Mouse (Mus musculus) midbrain, embryonic 11.5 days (tissue): ENCODE results near the gene Mapk6. TPM values are rescaled to one million over a fixed set of nuclear protein-coding genes. Genes with fewer than 3 reads are reported as not detected.

Experiments used
- ATAC-seq: fragments of 200-750 bp; cut with Nextera tagmentation; 2 replicates; pipeline ENCODE4 v1.8.0; 2017; ENCODE audit warnings: moderate TSS enrichment, moderate library complexity; ENCODE audit not compliant: low FRiP score
- DNase-seq: peaks from one replicate; pipeline ENCODE4 v3.0.0; 2015; ENCODE audit warnings: low spot score; ENCODE audit errors: missing footprints
- H3K27ac ChIP-seq: fragments of 300-500 bp; sonication (generic); 2 replicates; pipeline ENCODE4 v1.5.1; 2014; ENCODE audit warnings: low read depth, low read length
- H3K27me3 ChIP-seq: fragments of 300-500 bp; sonication (generic); 2 replicates; pipeline ENCODE4 v1.6.1; 2014; ENCODE audit warnings: mild to moderate bottlenecking, low read length, moderate library complexity, mixed read lengths; ENCODE audit not compliant: control insufficient read depth, insufficient read depth
- H3K36me3 ChIP-seq: fragments of 300-500 bp; sonication (generic); 2 replicates; pipeline ENCODE4 v1.6.1; 2014; ENCODE audit warnings: mild to moderate bottlenecking, low read length, moderate library complexity, mixed read lengths; ENCODE audit not compliant: control insufficient read depth, insufficient read depth
- H3K4me1 ChIP-seq: fragments of 300-500 bp; sonication (generic); 2 replicates; pipeline ENCODE4 v1.6.1; 2014; ENCODE audit warnings: low read length; ENCODE audit not compliant: control insufficient read depth, insufficient read depth
- H3K4me2 ChIP-seq: fragments of 300-500 bp; sonication (generic); 2 replicates; pipeline ENCODE4 v1.6.1; 2014; ENCODE audit warnings: mild to moderate bottlenecking, moderate library complexity
- H3K4me3 ChIP-seq: fragments of 300-500 bp; sonication (generic); 2 replicates; pipeline ENCODE4 v1.5.1; 2014; ENCODE audit warnings: low read depth, low read length
- H3K9ac ChIP-seq: fragments of 300-500 bp; sonication (generic); 2 replicates; pipeline ENCODE4 v1.6.1; 2014; ENCODE audit warnings: low read length
- H3K9me3 ChIP-seq: fragments of 300-500 bp; sonication (generic); 2 replicates; pipeline ENCODE4 v1.6.1; 2016; ENCODE audit warnings: low read length; ENCODE audit not compliant: control insufficient read depth
- WGBS: fragments of 180-500 bp; shearing (Covaris S2); extraction: QIAGEN DNeasy Blood & Tissue Kit; methylation state at CpG from one replicate; pipeline ENCODE4 v1.1.7; 2014; 5-methylcytosine and 5-hydroxymethylcytosine counted together
- polyA plus RNA-seq: library from polyadenylated mRNA; unstranded; fragments of >200 nt; fragmentation: Nextera tagmentation; extraction: Ambion mirVana; gene quantifications from 2 replicates; pipeline ENCODE4 v1.2.1, GENCODE M21; 2014

Mapk6 gene
- polyA plus RNA-seq, 1 experiment from 2014 or later = 193 TPM

DNA sequence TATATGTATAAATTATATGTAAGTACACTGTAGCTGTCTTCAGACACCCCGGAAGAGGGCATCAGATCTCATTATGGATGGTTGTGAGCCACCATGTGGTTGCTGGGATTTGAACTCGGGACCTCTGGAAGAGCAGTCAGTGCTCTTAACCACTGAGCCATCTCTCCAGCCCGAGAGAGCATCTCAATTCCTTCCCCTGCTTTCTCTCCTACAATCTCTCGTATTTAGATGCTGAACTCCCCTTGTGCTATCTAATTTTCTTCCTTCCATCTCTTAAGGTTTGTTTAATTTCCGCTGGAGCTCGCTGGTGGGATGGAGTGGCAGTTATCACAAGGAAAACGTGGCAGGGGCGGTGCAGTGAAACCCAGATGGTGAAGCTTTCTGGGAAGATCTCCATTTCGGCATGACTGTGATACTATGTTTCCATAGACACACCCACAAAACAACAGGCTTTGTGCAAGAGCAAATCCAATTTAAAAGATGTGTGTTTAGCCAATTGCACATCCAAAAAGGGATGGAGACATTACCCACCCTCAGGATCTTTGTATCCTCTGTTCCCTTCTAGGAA is 52.6 kb downstream of the Mapk6 start:
- Histone ChIP-seq H3K4me3 (no peak overlapping the region), H3K4me1 (no peaks in the 10 kb centered on the region), H3K9me3 (no peaks in the 10 kb centered on the region), H3K27me3 (no peaks in the 10 kb centered on the region), H3K36me3 (no peaks in the 10 kb centered on the region), H3K27ac (no peak overlapping the region), H3K4me2 (no peak overlapping the region), H3K9ac (no peak overlapping the region)
- DNase-seq = no peak
- no peak for ATAC-seq
- WGBS = 77% methylated on average over 9 of the region's 9 CpGs

DNA sequence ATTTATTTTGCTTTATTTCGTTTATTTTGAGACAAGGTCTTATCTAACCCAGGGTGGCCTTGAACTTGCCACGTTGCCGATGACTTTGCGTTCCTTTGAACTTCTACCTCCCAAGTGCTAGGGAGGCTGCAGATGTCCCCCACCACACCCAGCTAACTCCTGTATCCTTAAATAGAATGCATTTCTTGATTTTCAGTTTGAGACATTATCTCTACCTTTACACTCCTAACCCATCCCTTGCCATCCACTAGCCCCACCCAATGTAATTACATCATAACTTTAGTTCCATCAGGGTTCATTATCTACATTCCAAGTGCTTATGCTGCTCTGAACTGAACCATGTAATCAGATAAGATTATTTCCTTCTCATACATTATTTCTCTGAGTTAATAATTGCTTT is 54.0 kb downstream of the Mapk6 start:
- 89% methylated on average over 4 of the region's 4 CpGs for WGBS
- ATAC-seq (no peak), DNase-seq (no peak)

DNA sequence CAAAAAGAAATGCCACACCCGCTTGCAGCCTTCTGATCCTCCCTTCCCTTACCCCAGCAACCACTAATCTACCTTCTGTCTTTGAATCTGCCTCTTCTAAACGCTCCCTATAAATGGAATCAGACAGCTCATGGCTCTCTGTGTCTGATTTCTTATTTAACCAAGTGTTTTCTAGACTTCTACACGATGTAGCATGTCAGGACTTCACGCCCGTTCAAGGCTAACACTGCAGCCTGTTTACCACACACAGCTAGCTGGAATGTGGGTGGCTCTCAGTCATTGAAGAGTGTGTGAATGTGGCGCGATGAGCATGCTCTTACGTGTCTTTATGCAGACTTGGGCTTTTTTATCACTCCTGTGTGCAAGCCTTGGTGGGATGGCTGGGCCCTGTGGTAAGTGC is 56.7 kb downstream of the Mapk6 start:
- Histone ChIP-seq H3K4me2 (no peak overlapping the region), H3K4me3 (no peak overlapping the region), H3K36me3 (no peaks in the 10 kb centered on the region), H3K27ac (no peak overlapping the region), H3K27me3 (no peaks in the 10 kb centered on the region), H3K4me1 (no peaks in the 10 kb centered on the region), H3K9me3 (no peaks in the 10 kb centered on the region), H3K9ac (no peak overlapping the region)
- no peak for ATAC-seq
- WGBS = 77% methylated on average over 8 of the region's 8 CpGs
- DNase-seq = no peak

More for the DNA sequence above, 54.0 kb downstream of the Mapk6 start:
- no peaks in the 10 kb centered on the region for H3K9me3 ChIP-seq
- no peak overlapping the region for H3K4me2 ChIP-seq
- H3K9ac ChIP-seq = no peak overlapping the region
- no peak overlapping the region for H3K27ac ChIP-seq
- H3K36me3 ChIP-seq = no peaks in the 10 kb centered on the region
- H3K27me3 ChIP-seq = no peaks in the 10 kb centered on the region
- H3K4me1 ChIP-seq = no peaks in the 10 kb centered on the region
- no peak overlapping the region for H3K4me3 ChIP-seq

DNA sequence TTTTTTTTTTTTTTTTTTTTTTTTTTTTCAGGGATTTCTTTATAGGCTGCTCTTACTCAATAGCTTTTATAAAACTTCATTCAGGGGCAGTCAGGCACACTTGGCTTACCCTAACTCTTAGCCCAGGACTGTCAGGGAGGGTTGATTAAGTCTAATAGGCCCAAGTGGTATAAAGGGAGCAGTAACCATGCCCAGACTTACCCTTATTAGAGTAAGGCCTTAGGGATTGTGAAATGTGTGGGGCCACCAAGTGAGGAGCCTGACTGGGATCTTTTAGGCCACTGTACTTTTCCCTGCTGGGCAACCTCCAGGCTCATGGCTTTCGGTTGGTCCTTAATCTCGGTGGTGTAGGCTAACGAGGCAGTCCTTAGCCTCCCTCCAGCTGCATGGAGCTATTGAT is 61.2 kb downstream of the Mapk6 start:
- H3K9me3 ChIP-seq = no peaks in the 10 kb centered on the region
- no peaks in the 10 kb centered on the region for H3K27me3 ChIP-seq
- ATAC-seq (no peak), DNase-seq (no peak)
- WGBS = 62% methylated on average over 3 of the region's 3 CpGs
- no peak overlapping the region for H3K4me3 ChIP-seq
- H3K36me3 ChIP-seq = no peaks in the 10 kb centered on the region
- H3K4me1 ChIP-seq = no peaks in the 10 kb centered on the region
- H3K9ac ChIP-seq = no peak overlapping the region
- H3K27ac ChIP-seq = no peak overlapping the region
- no peak overlapping the region for H3K4me2 ChIP-seq

DNA sequence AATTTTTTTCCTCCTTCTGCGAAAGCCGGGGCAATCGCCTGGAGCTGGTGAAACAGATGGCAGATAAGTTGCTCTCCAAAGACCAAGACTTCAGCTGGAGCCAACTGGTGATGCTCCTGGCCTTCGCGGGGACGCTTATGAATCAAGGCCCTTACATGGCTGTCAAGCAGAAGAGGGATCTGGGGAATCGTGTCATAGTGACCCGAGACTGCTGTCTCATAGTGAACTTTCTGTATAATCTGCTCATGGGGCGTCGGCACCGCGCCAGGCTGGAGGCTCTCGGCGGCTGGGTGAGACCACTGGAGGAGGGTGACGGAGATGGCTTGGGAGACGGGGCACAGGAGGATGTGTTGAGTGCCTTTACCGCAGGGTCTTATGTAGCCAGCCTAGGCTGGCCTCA is 61.7 kb downstream of the Mapk6 start:
- ATAC-seq (no peak), DNase-seq (no peak)
- no peak overlapping the region for H3K4me2 ChIP-seq
- no peak overlapping the region for H3K4me3 ChIP-seq
- no peak overlapping the region for H3K27ac ChIP-seq
- no peaks in the 10 kb centered on the region for H3K4me1 ChIP-seq
- H3K9ac ChIP-seq = no peak overlapping the region
- no peaks in the 10 kb centered on the region for H3K9me3 ChIP-seq
- 90% methylated on average over 17 of the region's 17 CpGs for WGBS
- no peaks in the 10 kb centered on the region for H3K27me3 ChIP-seq
- no peaks in the 10 kb centered on the region for H3K36me3 ChIP-seq

DNA sequence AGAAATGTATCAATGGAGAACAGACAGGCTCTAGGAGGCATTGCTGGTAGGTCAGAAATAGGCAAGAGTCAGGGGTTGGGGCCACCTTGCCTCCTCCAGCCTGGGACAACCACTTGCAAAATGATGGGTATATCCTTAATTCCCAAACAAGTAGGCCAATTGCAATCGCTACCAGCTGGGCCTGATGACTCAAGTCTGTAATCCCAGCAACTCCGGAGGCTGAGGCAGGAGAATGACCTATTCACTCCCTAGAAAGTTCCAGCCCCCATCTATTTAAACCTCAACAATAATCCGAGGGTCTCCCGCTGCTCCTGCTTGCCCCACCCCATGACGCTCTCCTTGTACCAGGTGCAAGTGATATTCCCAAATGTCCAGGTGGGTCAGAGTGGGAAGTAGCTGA is 62.3 kb downstream of the Mapk6 start, which contains the start of gene Bcl2l10:
Gene Bcl2l10, plus strand, starts transcription at position 301 of the 400 bp plus-strand sequence.
- no peak within 1 kb of the TSS for H3K4me3 ChIP-seq
- ATAC-seq (no peak), DNase-seq (no peak)
- H3K36me3 ChIP-seq = no peaks in the 10 kb centered on the region
- H3K9ac ChIP-seq = no peak within 1 kb of the TSS
- no peaks in the 10 kb centered on the region for H3K4me1 ChIP-seq
- no peak within 1 kb of the TSS for H3K4me2 ChIP-seq
- H3K27ac ChIP-seq = no peak within 1 kb of the TSS
- 86% methylated on average over 5 of the region's 5 CpGs for WGBS
- H3K27me3 ChIP-seq = no peaks in the 10 kb centered on the region
- H3K9me3 ChIP-seq = no peaks in the 10 kb centered on the region

DNA sequence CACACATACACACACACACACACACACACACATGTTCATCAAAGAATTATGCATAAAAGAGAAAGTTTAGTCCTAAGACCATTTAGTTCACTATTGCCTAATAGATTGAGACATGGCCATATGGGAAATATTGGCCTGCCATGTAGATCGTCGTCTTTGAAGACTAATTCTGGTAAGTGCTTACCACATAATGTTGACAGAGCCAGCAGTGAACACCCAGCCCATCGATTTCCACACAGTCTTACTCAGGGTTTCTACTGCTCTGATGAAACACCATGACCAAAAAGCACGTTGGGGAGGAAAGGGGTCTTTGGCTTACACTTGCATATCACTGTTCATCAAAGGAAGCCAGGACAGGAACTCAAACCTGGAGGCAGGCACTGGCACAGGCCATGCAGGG is 67.4 kb downstream of the Mapk6 start:
- Histone ChIP-seq H3K9me3 (no peaks in the 10 kb centered on the region), H3K27me3 (no peaks in the 10 kb centered on the region), H3K9ac (no peak overlapping the region), H3K36me3 (no peaks in the 10 kb centered on the region), H3K4me3 (no peak overlapping the region), H3K4me2 (no peak overlapping the region), H3K4me1 (no peaks in the 10 kb centered on the region), H3K27ac (no peak overlapping the region)
- DNase-seq (no peak), ATAC-seq (no peak)
- 92% methylated on average over 4 of the region's 4 CpGs for WGBS

DNA sequence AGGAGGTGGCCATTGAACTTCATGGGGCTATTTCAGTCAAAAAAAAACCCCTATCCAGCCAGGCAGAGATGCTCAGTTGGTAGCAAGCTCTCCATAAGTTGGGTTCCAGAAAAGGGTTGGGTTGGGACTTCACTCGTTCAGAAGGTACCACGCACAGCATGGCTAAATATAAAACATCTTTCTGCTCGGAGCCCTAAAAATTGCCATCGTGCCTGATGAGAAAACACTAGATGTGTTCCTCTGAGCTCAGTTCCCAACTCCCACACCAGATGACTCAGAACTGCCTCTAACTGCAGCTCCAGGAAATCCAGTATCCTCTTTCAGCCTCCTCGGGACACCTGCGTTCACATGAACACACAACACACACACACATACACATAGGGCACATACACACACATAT is 71.8 kb downstream of the Mapk6 start:
- Histone ChIP-seq H3K27ac (no peak overlapping the region), H3K9ac (no peak overlapping the region), H3K9me3 (no peaks in the 10 kb centered on the region), H3K4me3 (no peak overlapping the region), H3K36me3 (peaks cover 7% of the 10 kb centered on the region; the same call in 1 of the 2 replicates), H3K4me2 (no peak overlapping the region), H3K27me3 (no peaks in the 10 kb centered on the region), H3K4me1 (no peaks in the 10 kb centered on the region)
- WGBS = 96% methylated on average over 6 of the region's 6 CpGs
- DNase-seq (no peak), ATAC-seq (no peak)

DNA sequence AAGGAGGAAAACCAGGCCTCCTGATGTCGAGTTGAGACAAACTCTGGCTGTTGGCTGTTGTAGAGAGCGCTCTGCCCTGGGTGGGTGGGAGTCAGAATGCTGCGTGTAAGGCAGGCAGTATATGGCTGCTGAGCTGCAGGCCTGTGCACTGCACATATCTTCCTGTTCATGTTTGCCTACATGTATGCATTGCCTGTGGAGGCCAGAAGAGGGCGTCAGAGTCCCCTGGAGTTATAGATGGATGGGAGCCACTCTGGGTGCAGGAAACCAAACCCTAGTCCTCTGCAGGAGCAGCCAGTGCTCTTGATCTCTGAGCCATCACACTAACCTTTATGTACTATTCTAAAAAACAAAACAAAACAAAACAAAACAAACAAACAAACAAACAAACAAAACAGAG is 75.4 kb downstream of the Mapk6 start:
- WGBS = 78% methylated on average over 4 of the region's 4 CpGs

More for the DNA sequence above, 75.4 kb downstream of the Mapk6 start:
- Histone ChIP-seq H3K27ac (no peak overlapping the region), H3K4me2 (no peak overlapping the region), H3K9me3 (no peaks in the 10 kb centered on the region), H3K27me3 (no peaks in the 10 kb centered on the region), H3K36me3 (peaks cover 7% of the 10 kb centered on the region; the same call in 1 of the 2 replicates), H3K4me1 (no peaks in the 10 kb centered on the region), H3K4me3 (no peak overlapping the region), H3K9ac (no peak overlapping the region)
- ATAC-seq = no peak
- no peak for DNase-seq
